Mouse (Mus musculus) gastrocnemius, postnatal 36 days (tissue): ENCODE measurements around the gene Ccser1. TPM values are rescaled to one million over a fixed set of nuclear protein-coding genes. Genes with fewer than 3 reads are reported as not detected.

Experiments used
- DNase-seq, 2 experiments: peaks; one replicate each; pipeline ENCODE4 v3.0.0; 2022
- intact Hi-C: fragments of 180-260 bp; cut with DNase I; formaldehyde crosslinking; loops from one replicate; pipeline ENCODE4 v1.15.1; 2025
- long read RNA-seq, 2 experiments: library from polyadenylated mRNA; stranded (forward); transcript quantifications; one replicate each; pipeline ENCODE4 v2.0.0; 2021
- total RNA-seq, 2 experiments: library from RNA; stranded (reverse); gene quantifications; 2 replicates each; pipeline ENCODE4 v1.2.3; 2021

Ccser1 gene
- total RNA-seq, result 1 to 10 TPM in 1 of 2 experiments, under 1 TPM in 1; 0.52 to 1.3 TPM
- long read RNA-seq, experiment 1, result 0 reads
- long read RNA-seq, experiment 2, partial matches to known transcripts, result 0 of 1 reads
- long read RNA-seq, experiment 2, other reads (novel, unspliced or antisense), result 1 of 1 reads

DNA sequence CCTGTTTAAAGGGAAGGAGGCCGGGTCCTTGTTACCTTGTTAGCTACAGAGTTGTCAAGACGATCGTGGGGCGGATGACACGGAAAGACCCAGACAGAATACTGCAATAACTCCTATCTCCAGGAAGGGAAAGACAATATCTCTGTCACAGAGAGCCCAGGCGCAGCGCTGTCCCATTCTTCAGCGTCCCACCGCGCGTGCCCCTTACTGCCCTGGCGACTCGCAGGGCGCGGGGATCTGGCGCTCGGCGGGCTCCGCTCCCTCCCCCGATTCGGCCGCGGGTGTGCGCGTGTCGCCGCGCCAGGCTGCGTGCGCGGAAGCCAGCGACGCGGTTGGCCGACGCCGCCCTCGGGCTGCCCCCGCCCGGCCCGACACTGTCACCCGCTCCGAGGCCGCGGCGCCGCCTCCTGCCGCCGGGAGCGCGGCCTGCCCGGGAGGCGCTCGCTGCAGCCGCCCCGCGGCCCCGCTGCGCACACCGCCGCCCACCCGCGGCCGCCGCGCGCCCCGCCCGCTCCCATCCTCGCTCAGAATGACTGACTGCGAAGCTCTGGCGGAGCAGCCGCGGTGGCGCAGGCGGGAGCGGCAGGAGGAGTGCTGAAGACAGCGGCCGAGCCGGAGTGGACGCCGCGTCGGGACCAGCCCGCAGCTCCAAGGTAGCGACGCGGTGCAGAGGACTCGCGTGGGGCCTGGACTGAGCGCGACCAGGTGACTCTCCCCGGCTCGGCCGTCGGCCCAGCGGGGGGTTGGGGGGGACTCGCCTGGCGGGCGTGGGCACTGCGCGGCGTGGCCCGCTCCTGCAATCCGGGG, at the start of gene Ccser1:
Gene Ccser1 (plus strand): TSS at position 376 of the 807 bp plus-strand sequence.
- DNase-seq, result peak; percentile 20 to 30
- intact Hi-C loops, result no loop called here

DNA sequence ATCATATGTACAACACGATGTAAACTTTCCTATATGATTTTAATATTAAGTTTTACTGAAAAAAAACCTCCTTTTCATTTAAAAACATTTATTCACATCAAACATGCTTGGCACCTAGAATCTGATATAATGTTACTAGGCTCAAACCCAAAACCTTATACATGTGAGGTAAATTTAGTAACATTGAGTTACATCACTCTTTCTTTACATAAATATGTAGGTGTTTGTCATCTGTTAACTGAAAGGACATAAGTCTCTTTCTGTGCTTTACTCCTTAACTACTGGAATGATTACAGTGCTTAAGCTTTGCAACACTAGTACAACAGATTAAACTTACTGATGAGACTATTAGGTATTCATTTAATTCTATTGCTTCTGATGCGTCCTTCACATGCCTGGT, 43.7 kb upstream of the Ccser1 start:
- DNase-seq, result no peak
- intact Hi-C loops, result no loop called here

- DNase-seq, result no peak
- intact Hi-C loops, result no loop called here
Observed at GRCm38 (mm10) chr6:61143031-61143430, 37.1 kb upstream of the Ccser1 start.

DNA sequence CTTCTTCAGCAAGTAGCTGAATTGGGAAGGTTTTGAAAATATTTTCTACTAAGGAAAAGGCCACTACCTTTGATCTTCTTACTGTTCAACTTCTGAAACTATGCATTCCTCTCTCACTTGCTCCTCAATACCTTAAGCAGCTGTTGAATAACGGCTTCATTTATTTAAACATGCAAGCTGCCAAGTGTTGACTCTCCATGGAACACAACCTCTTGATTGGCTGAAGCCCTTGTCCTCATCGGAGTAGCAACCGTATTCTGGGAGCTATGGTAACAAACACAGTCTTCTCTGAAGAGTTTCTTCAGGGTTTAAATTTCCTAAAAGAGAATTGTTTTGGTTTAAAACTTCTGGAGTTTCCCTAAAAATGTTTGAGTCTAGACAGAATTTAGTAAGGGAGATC, 27.2 kb upstream of the Ccser1 start:
- intact Hi-C loops, result no loop called here
- DNase-seq, result no peak

DNA sequence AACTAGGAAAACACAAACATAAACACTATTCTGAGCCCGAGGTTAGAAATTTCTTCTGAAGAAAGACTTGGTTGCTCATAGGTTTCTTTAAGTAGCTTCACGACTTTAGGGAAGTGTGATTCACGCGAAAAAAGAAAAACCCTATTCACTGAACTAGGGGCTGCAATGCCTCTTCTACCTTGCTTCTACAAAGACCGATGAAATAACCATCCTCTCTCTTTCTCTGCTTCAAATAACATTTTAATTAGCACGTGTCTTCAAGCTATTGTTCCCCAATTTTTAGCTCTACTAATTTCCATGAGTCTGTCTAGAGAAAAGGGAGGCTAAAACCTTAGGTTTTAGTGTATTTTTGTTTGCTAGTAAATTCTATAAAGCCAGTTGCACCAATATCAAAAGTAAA, 25.5 kb upstream of the Ccser1 start:
- DNase-seq, result no peak
- intact Hi-C loops, result no loop called here

- intact Hi-C loops, result no loop called here
- no peak for DNase-seq
Observed at GRCm38 (mm10) chr6:61155059-61155629, 25.0 kb upstream of the Ccser1 start.

DNA sequence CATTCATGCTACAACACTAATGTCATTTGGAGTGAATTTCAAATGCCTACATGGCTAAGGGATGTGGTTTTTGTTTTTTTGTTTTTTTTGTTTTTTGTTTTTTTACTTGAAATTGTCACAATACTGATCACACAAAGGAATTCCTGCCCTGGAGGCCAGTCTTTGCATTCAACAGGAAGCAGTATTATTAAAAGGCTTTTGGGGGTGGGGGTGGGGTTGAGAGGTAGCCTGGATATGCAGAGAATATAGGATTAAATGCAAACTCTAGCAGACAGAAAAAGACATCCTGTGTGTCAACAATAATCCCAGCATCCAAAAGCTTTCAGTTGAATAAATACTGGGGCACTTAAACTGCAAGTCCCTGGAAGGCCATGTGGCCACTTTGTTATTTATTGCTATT, 24.4 kb upstream of the Ccser1 start:
- intact Hi-C loops, result no loop called here
- DNase-seq, result no peak

GRCm38 (mm10) chr6:61162117-61162516, 18.0 kb upstream of the Ccser1 start:
- no peak for DNase-seq
- intact Hi-C loops, result no loop called here

DNA sequence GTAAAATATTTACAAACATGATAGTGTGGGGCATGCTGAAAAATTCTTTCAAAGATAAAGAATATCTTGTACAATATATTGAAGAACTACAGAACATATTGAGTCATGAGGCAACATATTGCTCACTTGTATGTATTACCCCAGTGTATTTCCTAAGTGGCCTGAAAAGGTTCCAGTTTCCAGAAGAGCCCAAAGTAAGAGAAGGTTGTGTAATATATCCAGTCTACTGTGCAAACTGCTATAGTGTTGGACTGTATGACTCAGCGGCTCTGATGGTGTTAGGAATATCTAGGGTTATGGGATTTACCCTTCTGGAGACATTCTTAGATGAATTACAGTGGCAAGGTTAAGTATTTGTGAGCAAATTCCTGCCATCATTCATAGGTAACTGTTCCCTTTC, 13.2 kb upstream of the Ccser1 start:
- DNase-seq, result no peak
- intact Hi-C loops, result no loop called here

- intact Hi-C loops, result no loop called here
- DNase-seq, result no peak
Observed at GRCm38 (mm10) chr6:61176126-61176525, 4.0 kb upstream of the Ccser1 start.

DNA sequence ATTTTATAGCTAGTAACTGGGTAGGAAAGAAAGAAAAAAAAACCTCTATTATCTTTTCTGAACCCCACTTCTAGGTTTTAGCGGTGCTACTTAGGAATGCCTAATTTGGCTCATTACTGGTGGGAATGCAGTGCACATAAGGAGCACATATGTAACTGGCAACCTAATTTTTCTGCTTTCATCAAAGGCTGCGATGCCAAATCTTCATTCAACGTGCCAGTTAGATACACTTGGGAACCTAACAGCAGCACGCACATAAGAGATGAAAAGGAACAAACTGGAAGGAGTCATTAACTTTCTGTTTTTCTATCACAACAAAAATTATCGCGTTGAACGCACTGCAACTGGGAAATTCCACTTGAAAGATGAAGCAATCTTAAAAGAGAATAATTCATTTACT, 2.6 kb upstream of the Ccser1 start:
- no peak for DNase-seq
- intact Hi-C loops, result no loop called here

- no peak for DNase-seq
- intact Hi-C loops, result no loop called here
Observed at GRCm38 (mm10) chr6:61179641-61179948, 529 bp upstream of the Ccser1 start.

DNA sequence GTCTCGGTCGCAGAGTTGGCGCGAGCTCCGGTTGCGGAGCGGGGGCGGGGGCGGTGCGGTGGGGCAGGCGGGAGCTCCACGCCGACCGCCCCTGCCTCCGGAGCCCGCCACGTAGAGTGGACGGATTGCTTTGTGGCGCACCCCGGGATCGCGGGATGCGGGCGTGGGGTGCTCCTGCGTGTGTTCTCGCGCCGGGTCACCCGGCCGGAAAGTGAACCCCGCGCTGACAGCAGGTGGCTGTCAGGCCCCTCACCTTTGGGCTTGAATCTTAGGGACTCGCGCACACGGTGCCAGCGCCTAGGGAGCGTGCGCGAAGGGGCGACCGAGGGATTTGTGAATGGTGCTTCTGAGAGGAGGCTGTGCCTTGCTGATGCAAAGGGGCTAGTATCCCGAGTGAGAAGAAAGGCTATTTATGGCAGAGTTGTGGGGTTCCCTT, 650 bp downstream of the Ccser1 start:
- peak in 1 of 2 experiments; percentile 3 for DNase-seq
- intact Hi-C loops, result no loop called here

DNA sequence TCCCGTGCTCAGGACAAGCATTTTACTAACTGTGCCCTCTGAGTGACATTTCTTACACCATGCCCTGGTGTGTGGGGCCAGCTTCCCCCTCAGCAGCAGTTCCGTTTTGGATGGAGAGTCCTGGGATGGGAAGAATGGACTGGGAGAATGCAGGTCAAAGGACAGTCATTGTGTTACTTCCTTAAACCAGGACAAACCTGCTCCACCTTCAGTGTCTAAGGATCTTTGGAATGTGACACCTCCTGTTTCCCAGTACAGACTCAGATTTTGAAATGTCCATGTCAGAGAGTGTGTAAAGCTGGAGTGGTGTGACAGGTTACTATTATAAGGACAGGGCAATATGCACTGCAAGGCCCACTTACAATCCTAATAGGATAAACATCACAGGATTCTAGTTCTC, 8.9 kb downstream of the Ccser1 start:
- no peak for DNase-seq
- intact Hi-C loops, result no loop called here

- DNase-seq, result no peak
- intact Hi-C loops, result no loop called here
Observed at GRCm38 (mm10) chr6:61191597-61192386, 11.7 kb downstream of the Ccser1 start.

- no peak for DNase-seq
- intact Hi-C loops, result no loop called here
Observed at GRCm38 (mm10) chr6:61203344-61203743, 23.2 kb downstream of the Ccser1 start.

GRCm38 (mm10) chr6:61206042-61206441, 25.9 kb downstream of the Ccser1 start:
- intact Hi-C loops, result no loop called here

GRCm38 (mm10) chr6:61206619-61207018, 26.5 kb downstream of the Ccser1 start:
- intact Hi-C loops, result no loop called here
- no peak for DNase-seq

More at GRCm38 (mm10) chr6:61206042-61206441, 25.9 kb downstream of the Ccser1 start:
- DNase-seq, result no peak

DNA sequence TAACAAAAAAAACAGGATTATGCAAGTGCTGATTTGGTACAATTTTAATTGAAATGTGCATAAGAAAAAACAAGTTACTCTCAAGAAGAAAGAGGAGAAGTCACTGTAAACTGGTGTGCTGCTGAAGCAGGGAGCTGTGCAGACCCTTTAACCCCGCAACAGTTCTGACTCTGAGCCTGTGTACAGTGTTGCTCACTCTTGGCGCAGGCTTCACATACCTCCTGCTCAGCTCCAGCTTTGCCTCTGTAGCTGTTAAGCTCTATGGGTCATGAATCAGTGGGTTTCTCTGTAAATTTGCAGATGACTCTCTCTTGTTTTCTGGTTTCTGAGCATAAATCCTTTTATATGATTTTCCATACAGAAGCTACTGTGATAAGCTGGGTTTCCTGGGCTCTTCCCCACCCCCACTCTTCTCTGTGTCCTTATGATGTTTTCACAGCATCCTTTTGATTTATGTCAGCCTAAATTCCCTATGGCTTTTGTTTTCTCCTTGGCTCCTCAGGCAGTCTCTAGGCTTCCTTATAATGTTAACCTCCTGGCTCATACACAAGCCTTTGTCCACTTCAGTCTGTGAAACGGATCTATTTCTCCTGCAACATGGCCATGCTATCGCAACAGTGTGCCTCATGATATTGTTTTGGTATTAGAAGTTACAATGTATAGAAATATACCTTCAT, 30.1 kb downstream of the Ccser1 start:
- intact Hi-C loops, result no loop called here
- no peak for DNase-seq

DNA sequence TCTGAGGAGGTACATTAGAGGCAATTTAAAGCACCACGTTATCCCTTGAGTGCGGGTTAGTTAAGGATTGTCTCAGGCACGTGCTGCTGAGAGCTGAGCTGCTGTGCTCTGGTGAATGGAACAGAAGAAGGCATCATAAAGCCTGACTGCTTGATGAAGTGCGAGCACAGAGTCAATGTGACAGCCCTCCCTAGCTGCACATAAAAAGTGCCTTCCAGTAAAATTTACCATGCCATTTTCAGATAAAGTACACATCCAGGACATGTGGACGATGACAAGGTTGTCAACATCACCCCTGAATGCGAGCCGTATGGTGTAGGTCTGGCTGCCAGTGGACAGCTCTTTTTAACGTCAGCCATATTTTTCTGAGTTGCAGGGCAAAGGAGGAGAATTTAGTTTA, 35.6 kb downstream of the Ccser1 start:
- DNase-seq, result no peak
- intact Hi-C loops, result no loop called here

DNA sequence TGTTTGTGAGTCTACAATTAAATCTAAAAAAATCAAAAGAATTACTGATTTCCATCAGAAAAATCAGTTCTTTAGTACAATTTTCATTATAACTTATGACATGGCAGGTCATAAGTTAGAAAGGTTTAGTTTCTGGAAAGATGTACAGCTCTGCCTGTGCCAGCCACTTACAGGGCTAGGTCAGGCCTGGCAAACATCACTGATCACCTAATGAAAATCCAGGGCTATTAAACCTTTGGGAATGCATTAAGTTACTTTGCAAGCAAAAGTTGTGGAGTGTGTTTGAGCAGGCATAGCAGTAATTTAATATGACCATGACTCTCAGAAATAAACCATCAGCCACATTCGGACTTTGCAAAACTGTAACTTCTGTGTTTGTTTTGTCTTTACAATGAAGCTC, 36.4 kb downstream of the Ccser1 start:
- no peak for DNase-seq
- intact Hi-C loops, result no loop called here
